Mouse (Mus musculus): ENCODE results near the gene Cog3.
"Not testable (repeated sequence)": the region's sequence is repeated elsewhere in the genome, so short reads cannot be mapped to it uniquely, and the experiment has no call there.

The Cog3 gene

GRCm38 (mm10) chr14:75753991-75754817 lies at the start of gene Cog3:
Gene Cog3 (minus strand): TSS chr14:75754517.
- DNase-seq (ENCODE audit: low spot score), result peak; percentile 92

GRCm38 (mm10) chr14:75797769-75798386 lies 43.6 kb upstream of the Cog3 start:
- peak; percentile 56 for DNase-seq (ENCODE audit: low spot score)

GRCm38 (mm10) chr14:75795918-75796317 lies 41.6 kb upstream of the Cog3 start:
- no peak for DNase-seq (ENCODE audit: low spot score)

- no peak for DNase-seq (ENCODE audit: low spot score)
Observed at GRCm38 (mm10) chr14:75794726-75795125, 40.4 kb upstream of the Cog3 start.

GRCm38 (mm10) chr14:75794324-75794723 lies 40.0 kb upstream of the Cog3 start:
- DNase-seq (ENCODE audit: low spot score), result no peak

GRCm38 (mm10) chr14:75793110-75793509 lies 38.8 kb upstream of the Cog3 start:
- no peak for DNase-seq (ENCODE audit: low spot score)

- no peak for DNase-seq (ENCODE audit: low spot score)
Observed at GRCm38 (mm10) chr14:75791372-75791771, 37.1 kb upstream of the Cog3 start.

- no peak for DNase-seq (ENCODE audit: low spot score)
Observed at GRCm38 (mm10) chr14:75790411-75790996, 36.2 kb upstream of the Cog3 start.

- no peak for DNase-seq (ENCODE audit: low spot score)
Observed at GRCm38 (mm10) chr14:75789291-75789690, 35.0 kb upstream of the Cog3 start.

- no peak for DNase-seq (ENCODE audit: low spot score)
Observed at GRCm38 (mm10) chr14:75787794-75788175, 33.5 kb upstream of the Cog3 start.

GRCm38 (mm10) chr14:75786868-75787793 lies 32.8 kb upstream of the Cog3 start, which contains the start of gene Slc25a30:
Gene Slc25a30 (minus strand): TSS chr14:75787037.
- peak; percentile 97 for DNase-seq (ENCODE audit: low spot score)

- DNase-seq (ENCODE audit: low spot score), result peak; percentile 67
Observed at GRCm38 (mm10) chr14:75786424-75786867, 32.1 kb upstream of the Cog3 start.

- DNase-seq (ENCODE audit: low spot score), result no peak
Observed at GRCm38 (mm10) chr14:75779913-75780312, 25.6 kb upstream of the Cog3 start.

GRCm38 (mm10) chr14:75776637-75777036 lies 22.3 kb upstream of the Cog3 start:
- DNase-seq (ENCODE audit: low spot score), result no peak

GRCm38 (mm10) chr14:75773431-75773830 lies 19.1 kb upstream of the Cog3 start:
- DNase-seq (ENCODE audit: low spot score), result no peak

- not testable (repeated sequence) for DNase-seq (ENCODE audit: low spot score)
Observed at GRCm38 (mm10) chr14:75772407-75772806, 18.1 kb upstream of the Cog3 start.

GRCm38 (mm10) chr14:75771101-75771501 lies 16.8 kb upstream of the Cog3 start:
- no peak for DNase-seq (ENCODE audit: low spot score)

GRCm38 (mm10) chr14:75769334-75769733 lies 15.0 kb upstream of the Cog3 start:
- DNase-seq (ENCODE audit: low spot score), result no peak

GRCm38 (mm10) chr14:75768275-75768608 lies 13.9 kb upstream of the Cog3 start:
- DNase-seq (ENCODE audit: low spot score), result no peak

- DNase-seq (ENCODE audit: low spot score), result peak; percentile 91
Observed at GRCm38 (mm10) chr14:75767492-75768274, 13.4 kb upstream of the Cog3 start.
